ENCODE assay signal across 13 mouse cellular contexts in genomic region chr9:77386751-77387150, GRCm38 (mm10). TPM values are rescaled to one million over a fixed set of nuclear protein-coding genes. Genes with fewer than 3 reads are reported as not detected.
DNase-seq lines count a peak whose midpoint lies in the region; ATAC-seq and TF ChIP-seq lines count a peak whose summit lies in the region.
"Had no signal": no experiment of that assay in that cellular context is flagged by ENCODE, and none has a peak within 500 bp of the region (broad histone marks: within the 10 kb centered on the region; RNA-seq: fewer than 3 reads in every experiment).

No protein-coding gene starts in this region.

- H3K4me2 ChIP-seq in forebrain, embryonic 14.5 days (ENCODE audit: low read length): no peak overlapping the region
- no peak overlapping the region for H3K4me2 ChIP-seq in forebrain, embryonic 11.5 days (ENCODE audit: low read depth, low read length, severe bottlenecking)
- H3K4me2 ChIP-seq in liver, embryonic 14.5 days (ENCODE audit: low read depth): no peak overlapping the region
- no peak overlapping the region for H3K4me2 ChIP-seq in liver, embryonic 12.5 days
- H3K4me2 ChIP-seq: hindbrain, embryonic 13.5 days; stomach, embryonic 15.5 days had no signal

- peak; percentile 20; the same call in 1 of the 2 replicates for TF ChIP-seq CTCF in liver, embryonic 14.5 days (IDR thresholded peaks at IDR 0.05; ENCODE audit: low read depth)

- H3K4me3 ChIP-seq in forebrain, embryonic 14.5 days (ENCODE audit: low read depth, low read length): no peak overlapping the region
- H3K4me3 ChIP-seq in forebrain, embryonic 11.5 days (ENCODE audit: low read depth, low read length): no peak overlapping the region
- H3K4me3 ChIP-seq in liver, embryonic 14.5 days (ENCODE audit: insufficient read depth in 1 of 2, low read depth in 2 of 2, low read length in 2 of 2): no peak overlapping the region
- no peak overlapping the region for H3K4me3 ChIP-seq in liver, embryonic 12.5 days
- H3K4me3 ChIP-seq: hindbrain, embryonic 13.5 days; stomach, embryonic 15.5 days had no signal

- H3K27ac ChIP-seq in forebrain, embryonic 14.5 days (ENCODE audit: low read depth, low read length): no peak overlapping the region
- no peak overlapping the region for H3K27ac ChIP-seq in forebrain, embryonic 11.5 days (ENCODE audit: low read depth, low read length)
- no peak overlapping the region for H3K27ac ChIP-seq in liver, embryonic 14.5 days
- H3K27ac ChIP-seq in liver, embryonic 12.5 days: no peak overlapping the region
- H3K27ac ChIP-seq: hindbrain, embryonic 13.5 days; macrophage; stomach, embryonic 15.5 days had no signal

- no peak for TF ChIP-seq EP300 in liver, embryonic 14.5 days (IDR thresholded peaks at IDR 0.05; ENCODE audit: low read depth)

- H3K36me3 ChIP-seq in forebrain, embryonic 14.5 days (ENCODE audit: control insufficient read depth, insufficient read depth, low read length): no peaks in the 10 kb centered on the region
- H3K36me3 ChIP-seq in forebrain, embryonic 11.5 days (ENCODE audit: control insufficient read depth, insufficient read depth, low read length): no peaks in the 10 kb centered on the region
- H3K36me3 ChIP-seq in liver, embryonic 14.5 days (replicated peaks; ENCODE audit: control insufficient read depth, insufficient read depth, low read depth): no peaks in the 10 kb centered on the region
- no peaks in the 10 kb centered on the region for H3K36me3 ChIP-seq in liver, embryonic 12.5 days
- H3K36me3 ChIP-seq: G1E; hindbrain, embryonic 13.5 days; stomach, embryonic 15.5 days had no signal

- no peaks in the 10 kb centered on the region for H3K27me3 ChIP-seq in forebrain, embryonic 14.5 days (replicated peaks; ENCODE audit: control insufficient read depth, insufficient read depth, low read length)
- no peaks in the 10 kb centered on the region for H3K27me3 ChIP-seq in forebrain, embryonic 11.5 days (ENCODE audit: control insufficient read depth, insufficient read depth, low read length)
- H3K27me3 ChIP-seq in liver, embryonic 14.5 days (ENCODE audit: control insufficient read depth, insufficient read depth, low read length): no peaks in the 10 kb centered on the region
- H3K27me3 ChIP-seq in liver, embryonic 12.5 days (replicated peaks): no peaks in the 10 kb centered on the region
- H3K27me3 ChIP-seq: hindbrain, embryonic 13.5 days; stomach, embryonic 15.5 days had no signal

- no peaks in the 10 kb centered on the region for H3K9me3 ChIP-seq in forebrain, embryonic 14.5 days (replicated peaks; ENCODE audit: control insufficient read depth, low read length)
- H3K9me3 ChIP-seq in forebrain, embryonic 11.5 days (ENCODE audit: control insufficient read depth, low read length): no peaks in the 10 kb centered on the region
- no peaks in the 10 kb centered on the region for H3K9me3 ChIP-seq in liver, embryonic 14.5 days (ENCODE audit: control insufficient read depth, low read length)
- no peaks in the 10 kb centered on the region for H3K9me3 ChIP-seq in liver, embryonic 12.5 days (replicated peaks)
- H3K9me3 ChIP-seq: hindbrain, embryonic 13.5 days; stomach, embryonic 15.5 days had no signal

- no peak for ATAC-seq in forebrain, embryonic 14.5 days
- no peak for ATAC-seq in forebrain, embryonic 11.5 days (replicated peaks; ENCODE audit: low FRiP score)
- ATAC-seq in liver, embryonic 14.5 days (ENCODE audit: insufficient read depth): no peak
- no peak for ATAC-seq in liver, embryonic 12.5 days
- ATAC-seq in megakaryocyte progenitor cell, adult 5-6 weeks (replicated peaks; ENCODE audit: poor library complexity): peak; percentile 70
- no peak for ATAC-seq in activated CD4-positive, CD25-positive, alpha-beta regulatory T cell, adult 4 months
- no peak for ATAC-seq in erythroblast, adult 5-6 weeks (replicated peaks; ENCODE audit: low FRiP score, poor library complexity, severe bottlenecking)

- H3K9ac ChIP-seq in forebrain, embryonic 14.5 days (ENCODE audit: low read length): no peak overlapping the region
- no peak overlapping the region for H3K9ac ChIP-seq in forebrain, embryonic 11.5 days (ENCODE audit: low read length)
- H3K9ac ChIP-seq in liver, embryonic 14.5 days (replicated peaks): no peak overlapping the region
- no peak overlapping the region for H3K9ac ChIP-seq in liver, embryonic 12.5 days
- H3K9ac ChIP-seq: hindbrain, embryonic 13.5 days; stomach, embryonic 15.5 days had no signal

- 37% methylated on average over 1 of the region's 1 CpGs for WGBS in forebrain, embryonic 14.5 days
- 50% methylated on average over 1 of the region's 1 CpGs for WGBS in forebrain, embryonic 11.5 days
- WGBS in liver, embryonic 14.5 days (ENCODE audit: insufficient replicate concordance): 13% methylated on average over 1 of the region's 1 CpGs
- 18% methylated on average over 1 of the region's 1 CpGs for WGBS in liver, embryonic 12.5 days (ENCODE audit: insufficient replicate concordance)

- DNase-seq in forebrain, embryonic 14.5 days (ENCODE audit: low spot score): peak; percentile 70
- no peak for DNase-seq in forebrain, embryonic 11.5 days (ENCODE audit: low spot score)
- DNase-seq in liver, embryonic 14.5 days (ENCODE audit: low read depth in 3 of 3, low spot score in 3 of 3): no peak
- DNase-seq in NIH3T3 (ENCODE audit: low read depth): peak; percentile 62
- DNase-seq: cerebellum, adult 11 months had no signal

- H3K4me1 ChIP-seq in forebrain, embryonic 14.5 days (ENCODE audit: control insufficient read depth, insufficient read depth, low read length): no peaks in the 10 kb centered on the region
- H3K4me1 ChIP-seq in forebrain, embryonic 11.5 days (replicated peaks; ENCODE audit: control insufficient read depth, insufficient read depth, low read length): no peaks in the 10 kb centered on the region
- H3K4me1 ChIP-seq in liver, embryonic 14.5 days (replicated peaks; ENCODE audit: control insufficient read depth in 2 of 2, insufficient read depth in 2 of 2, low read length in 1 of 2): no peaks in the 10 kb centered on the region
- H3K4me1 ChIP-seq in liver, embryonic 12.5 days: no peaks in the 10 kb centered on the region
- H3K4me1 ChIP-seq: hindbrain, embryonic 13.5 days had no signal

RNA-seq across cellular contexts. Expression of gene Mlip, which starts 34.0 kb away (rescaled TPM):
- polyA plus RNA-seq in forebrain, embryonic 14.5 days (2014; fragmentation: Nextera tagmentation; extraction: Ambion mirVana): 1.3 and 2.0 TPM in 2 replicates
- 0.27 TPM in 1 of 2 replicates, not detected in the other for polyA plus RNA-seq in forebrain, embryonic 11.5 days (2014; fragmentation: Nextera tagmentation; extraction: Ambion mirVana)
- not detected in 2 replicates for polyA plus RNA-seq in liver, embryonic 14.5 days (2012; rRNA removed)
- not detected in 2 replicates for polyA plus RNA-seq in liver, embryonic 14.5 days (2014; fragmentation: Nextera tagmentation; extraction: Ambion mirVana)
- polyA plus RNA-seq in liver, embryonic 12.5 days (2016; fragmentation: Nextera tagmentation; extraction: Ambion mirVana): not detected in 2 replicates
- not detected in 2 replicates for total RNA-seq in megakaryocyte progenitor cell, adult 5-6 weeks (2015)
- total RNA-seq in megakaryocyte progenitor cell, adult 5-6 weeks (2017): not detected in 2 replicates
- polyA plus RNA-seq in activated CD4-positive, CD25-positive, alpha-beta regulatory T cell, adult 4 months (2017; shearing (Covaris generic)): under 1 TPM in 1 of 2 experiments, not detected in 1; 0.15 TPM
- not detected in 2 replicates for total RNA-seq in erythroblast, adult 5-6 weeks (2015; ENCODE audit: low replicate concordance)
- total RNA-seq in erythroblast, adult 5-6 weeks (2017; ENCODE audit: low replicate concordance): not detected in 2 replicates
- polyA plus RNA-seq: G1E, macrophage had no signal

Comparison
In these comparisons a context has a peak if more than half of its experiments do, and no peak if none do; other contexts are left out.
1. DNase-seq: peak in forebrain, embryonic 14.5 days (single experiment) and NIH3T3 (single experiment); none in forebrain, embryonic 11.5 days (single experiment) and liver, embryonic 14.5 days (0 of 3).